Mouse (Mus musculus): ENCODE data around the gene Ankrd40. TPM values are rescaled to one million over a fixed set of nuclear protein-coding genes. Genes with fewer than 3 reads are reported as not detected.

The Ankrd40 gene
- polyA plus RNA-seq, 2 experiments: 5.5 to 12.6 TPM

- Histone ChIP-seq H3K4me3 (ENCODE audit: insufficient read depth in 1 of 2, low read depth in 2 of 2, low read length in 2 of 2) (no peak overlapping the region), H3K9me3 (ENCODE audit: control insufficient read depth, low read length) (no peaks in the 10 kb centered on the region), H3K4me1 (replicated peaks; ENCODE audit: control insufficient read depth in 2 of 2, insufficient read depth in 2 of 2, low read length in 1 of 2) (peaks cover 35 to 39% of the 10 kb centered on the region in 2 experiments), H3K36me3 (replicated peaks; ENCODE audit: control insufficient read depth, insufficient read depth, low read depth) (peaks cover 28% of the 10 kb centered on the region), H3K9ac (replicated peaks) (no peak overlapping the region), H3K27ac (no peak overlapping the region), H3K27me3 (ENCODE audit: control insufficient read depth, insufficient read depth, low read length) (no peaks in the 10 kb centered on the region), H3K4me2 (ENCODE audit: low read depth) (no peak overlapping the region)
- DNase-seq (ENCODE audit: low read depth in 3 of 3, low spot score in 3 of 3): no peak
- TF ChIP-seq CTCF (IDR thresholded peaks at IDR 0.05; ENCODE audit: low read depth) (no peak), EP300 (IDR thresholded peaks at IDR 0.05; ENCODE audit: low read depth) (no peak)
- 58% methylated on average over 1 of the region's 1 CpGs for WGBS (ENCODE audit: insufficient replicate concordance)
- no peak for ATAC-seq (ENCODE audit: insufficient read depth)
Measured at GRCm38 (mm10) chr11:94312733-94313132, 15.1 kb upstream of the Ankrd40 start.

- peak overlapping the region; percentile 40 for H3K4me2 ChIP-seq (ENCODE audit: low read depth)
Measured at GRCm38 (mm10) chr11:94314098-94314652, 13.6 kb upstream of the Ankrd40 start.

DNA sequence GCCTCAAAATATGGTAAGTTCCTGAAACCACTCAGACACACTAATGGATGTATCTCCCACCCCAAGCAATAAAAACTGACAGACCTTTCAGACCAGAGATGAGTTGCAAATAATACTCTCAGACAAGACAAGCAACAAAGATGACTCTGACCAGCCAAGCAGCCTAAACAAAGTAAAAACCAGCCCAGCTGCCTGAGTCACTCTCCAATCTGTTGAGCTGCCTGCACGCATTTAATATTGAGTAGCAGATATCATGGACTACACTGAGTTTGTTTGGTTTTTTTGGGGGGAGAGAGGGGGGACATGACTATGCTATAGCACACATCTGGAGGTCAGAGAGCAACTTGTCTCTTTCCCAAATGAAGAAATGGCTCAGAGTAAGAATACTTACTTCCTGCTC, 12.5 kb upstream of the Ankrd40 start:
- TF ChIP-seq EP300 (IDR thresholded peaks at IDR 0.05; ENCODE audit: low read depth) (no peak), CTCF (IDR thresholded peaks at IDR 0.05; ENCODE audit: low read depth) (no peak)
- ATAC-seq (ENCODE audit: insufficient read depth) (no peak), DNase-seq (ENCODE audit: low read depth in 3 of 3, low spot score in 3 of 3) (no peak)
- peaks cover 20% of the 10 kb centered on the region for H3K36me3 ChIP-seq (replicated peaks; ENCODE audit: control insufficient read depth, insufficient read depth, low read depth)
- WGBS (ENCODE audit: insufficient replicate concordance): 21% methylated on average over 1 of the region's 1 CpGs
- H3K4me3 ChIP-seq (ENCODE audit: insufficient read depth in 1 of 2, low read depth in 2 of 2, low read length in 2 of 2): no peak overlapping the region
- peak overlapping the region; percentile 26 for H3K27ac ChIP-seq
- peaks cover 54 to 55% of the 10 kb centered on the region in 2 experiments for H3K4me1 ChIP-seq (replicated peaks; ENCODE audit: control insufficient read depth in 2 of 2, insufficient read depth in 2 of 2, low read length in 1 of 2)
- no peaks in the 10 kb centered on the region for H3K9me3 ChIP-seq (ENCODE audit: control insufficient read depth, low read length)
- H3K9ac ChIP-seq (replicated peaks): no peak overlapping the region; the same call in 1 of the 2 replicates
- H3K27me3 ChIP-seq (ENCODE audit: control insufficient read depth, insufficient read depth, low read length): no peaks in the 10 kb centered on the region
- H3K4me2 ChIP-seq (ENCODE audit: low read depth): peak overlapping the region; percentile 40

More at GRCm38 (mm10) chr11:94314098-94314652, 13.6 kb upstream of the Ankrd40 start:
- no peak overlapping the region for H3K4me3 ChIP-seq (ENCODE audit: insufficient read depth in 1 of 2, low read depth in 2 of 2, low read length in 2 of 2)
- ATAC-seq (ENCODE audit: insufficient read depth) (peak; percentile 61; the same call in 1 of the 2 replicates), DNase-seq (ENCODE audit: low read depth in 3 of 3, low spot score in 3 of 3) (no peak)
- H3K9ac ChIP-seq (replicated peaks): peak overlapping the region; percentile 10; the same call in 1 of the 2 replicates
- H3K36me3 ChIP-seq (replicated peaks; ENCODE audit: control insufficient read depth, insufficient read depth, low read depth): peaks cover 24% of the 10 kb centered on the region
- peaks cover 45 to 50% of the 10 kb centered on the region in 2 experiments for H3K4me1 ChIP-seq (replicated peaks; ENCODE audit: control insufficient read depth in 2 of 2, insufficient read depth in 2 of 2, low read length in 1 of 2)
- H3K9me3 ChIP-seq (ENCODE audit: control insufficient read depth, low read length): no peaks in the 10 kb centered on the region
- 7% methylated on average over 2 of the region's 2 CpGs for WGBS (ENCODE audit: insufficient replicate concordance)
- TF ChIP-seq EP300 (IDR thresholded peaks at IDR 0.05; ENCODE audit: low read depth) (peak; percentile 26; the same call in 1 of the 2 replicates), CTCF (IDR thresholded peaks at IDR 0.05; ENCODE audit: low read depth) (no peak)
- peak overlapping the region; percentile 11 for H3K27ac ChIP-seq
- no peaks in the 10 kb centered on the region for H3K27me3 ChIP-seq (ENCODE audit: control insufficient read depth, insufficient read depth, low read length)

- H3K9ac ChIP-seq (replicated peaks): peak overlapping the region; percentile 35
- H3K4me2 ChIP-seq (ENCODE audit: low read depth): peak overlapping the region; percentile 85
- H3K4me3 ChIP-seq (ENCODE audit: insufficient read depth in 1 of 2, low read depth in 2 of 2, low read length in 2 of 2): no peak overlapping the region
- 73% methylated on average over 2 of the region's 2 CpGs for WGBS (ENCODE audit: insufficient replicate concordance)
- TF ChIP-seq CTCF (IDR thresholded peaks at IDR 0.05; ENCODE audit: low read depth): no peak
- TF ChIP-seq EP300 (IDR thresholded peaks at IDR 0.05; ENCODE audit: low read depth): no peak
- peaks cover 51 to 55% of the 10 kb centered on the region in 2 experiments for H3K4me1 ChIP-seq (replicated peaks; ENCODE audit: control insufficient read depth in 2 of 2, insufficient read depth in 2 of 2, low read length in 1 of 2)
- DNase-seq (ENCODE audit: low read depth in 3 of 3, low spot score in 3 of 3): no peak
- H3K27me3 ChIP-seq (ENCODE audit: control insufficient read depth, insufficient read depth, low read length): no peaks in the 10 kb centered on the region
- H3K9me3 ChIP-seq (ENCODE audit: control insufficient read depth, low read length): no peaks in the 10 kb centered on the region
- peak overlapping the region; percentile 14; the same call in 1 of the 2 replicates for H3K27ac ChIP-seq
- H3K36me3 ChIP-seq (replicated peaks; ENCODE audit: control insufficient read depth, insufficient read depth, low read depth): peaks cover 20% of the 10 kb centered on the region
- no peak for ATAC-seq (ENCODE audit: insufficient read depth)
Measured at GRCm38 (mm10) chr11:94316528-94316927, 11.3 kb upstream of the Ankrd40 start.

GRCm38 (mm10) chr11:94317014-94317413, 10.8 kb upstream of the Ankrd40 start:
- H3K4me3 ChIP-seq (ENCODE audit: insufficient read depth in 1 of 2, low read depth in 2 of 2, low read length in 2 of 2): peak overlapping the region in 1 of 2 experiments; percentile 8; a peak in 1 of 4 replicates
- no peak for DNase-seq (ENCODE audit: low read depth in 3 of 3, low spot score in 3 of 3)
- H3K9me3 ChIP-seq (ENCODE audit: control insufficient read depth, low read length): no peaks in the 10 kb centered on the region
- H3K27me3 ChIP-seq (ENCODE audit: control insufficient read depth, insufficient read depth, low read length): no peaks in the 10 kb centered on the region
- peak overlapping the region; percentile 85 for H3K4me2 ChIP-seq (ENCODE audit: low read depth)
- ATAC-seq (ENCODE audit: insufficient read depth): no peak
- no peak for TF ChIP-seq CTCF (IDR thresholded peaks at IDR 0.05; ENCODE audit: low read depth)
- TF ChIP-seq EP300 (IDR thresholded peaks at IDR 0.05; ENCODE audit: low read depth): no peak
- H3K9ac ChIP-seq (replicated peaks): no peak overlapping the region
- 71% methylated on average over 1 of the region's 1 CpGs for WGBS (ENCODE audit: insufficient replicate concordance)
- peaks cover 51 to 55% of the 10 kb centered on the region in 2 experiments for H3K4me1 ChIP-seq (replicated peaks; ENCODE audit: control insufficient read depth in 2 of 2, insufficient read depth in 2 of 2, low read length in 1 of 2)
- peaks cover 20% of the 10 kb centered on the region for H3K36me3 ChIP-seq (replicated peaks; ENCODE audit: control insufficient read depth, insufficient read depth, low read depth)
- H3K27ac ChIP-seq: no peak overlapping the region; the same call in 1 of the 2 replicates
